Mouse (Mus musculus): ENCODE measurements around the gene Tmprss15.

Gene Tmprss15

GRCm38 (mm10) chr16:79090997-79091396, at the start of gene Tmprss15:
Gene Tmprss15, minus strand, starts transcription at chr16:79091097.
- no peak for DNase-seq (ENCODE audit: low read depth, low spot score)

- DNase-seq (ENCODE audit: low read depth, low spot score), result no peak
Observed at GRCm38 (mm10) chr16:79114879-79115278, 24.0 kb upstream of the Tmprss15 start.

- no peak for DNase-seq (ENCODE audit: low read depth, low spot score)
Observed at GRCm38 (mm10) chr16:79109516-79109915, 18.6 kb upstream of the Tmprss15 start.

GRCm38 (mm10) chr16:79108969-79109368, 18.1 kb upstream of the Tmprss15 start:
- peak; percentile 10 for DNase-seq (ENCODE audit: low read depth, low spot score)

GRCm38 (mm10) chr16:79100325-79100724, 9.4 kb upstream of the Tmprss15 start:
- no peak for DNase-seq (ENCODE audit: low read depth, low spot score)

GRCm38 (mm10) chr16:79098321-79098720, 7.4 kb upstream of the Tmprss15 start:
- no peak for DNase-seq (ENCODE audit: low read depth, low spot score)

GRCm38 (mm10) chr16:79086550-79086949, 4.3 kb downstream of the Tmprss15 start:
- DNase-seq (ENCODE audit: low read depth, low spot score), result no peak

- no peak for DNase-seq (ENCODE audit: low read depth, low spot score)
Observed at GRCm38 (mm10) chr16:79063848-79064247, 27.0 kb downstream of the Tmprss15 start.

- peak; percentile 3 for DNase-seq (ENCODE audit: low read depth, low spot score)
Observed at GRCm38 (mm10) chr16:79058775-79059558, 31.9 kb downstream of the Tmprss15 start.

GRCm38 (mm10) chr16:79032593-79032992, 58.3 kb downstream of the Tmprss15 start:
- DNase-seq (ENCODE audit: low read depth, low spot score), result no peak

GRCm38 (mm10) chr16:79002812-79003211, 88.1 kb downstream of the Tmprss15 start:
- no peak for DNase-seq (ENCODE audit: low read depth, low spot score)

GRCm38 (mm10) chr16:79001679-79002078, 89.2 kb downstream of the Tmprss15 start:
- DNase-seq (ENCODE audit: low read depth, low spot score), result no peak

- no peak for DNase-seq (ENCODE audit: low read depth, low spot score)
Observed at GRCm38 (mm10) chr16:78976384-78976783, 114.5 kb downstream of the Tmprss15 start.

- DNase-seq (ENCODE audit: low read depth, low spot score), result no peak
Observed at GRCm38 (mm10) chr16:78974099-78974498, 116.8 kb downstream of the Tmprss15 start.

- DNase-seq (ENCODE audit: low read depth, low spot score), result no peak
Observed at GRCm38 (mm10) chr16:78969091-78969731, 121.7 kb downstream of the Tmprss15 start.

- DNase-seq (ENCODE audit: low read depth, low spot score), result no peak
Observed at GRCm38 (mm10) chr16:78957434-78957833, 133.5 kb downstream of the Tmprss15 start.

GRCm38 (mm10) chr16:78950359-78950758, 140.5 kb downstream of the Tmprss15 start:
- DNase-seq (ENCODE audit: low read depth, low spot score), result no peak

- DNase-seq (ENCODE audit: low read depth, low spot score), result no peak
Observed at GRCm38 (mm10) chr16:78937755-78938154, 153.1 kb downstream of the Tmprss15 start.

GRCm38 (mm10) chr16:78934298-78934697, 156.6 kb downstream of the Tmprss15 start:
- no peak for DNase-seq (ENCODE audit: low read depth, low spot score)

GRCm38 (mm10) chr16:78931287-78932025, 159.4 kb downstream of the Tmprss15 start:
- no peak for DNase-seq (ENCODE audit: low read depth, low spot score)

GRCm38 (mm10) chr16:78930382-78931286, 160.3 kb downstream of the Tmprss15 start, which contains the start of gene Chodl:
Gene Chodl, plus strand, starts transcription at chr16:78930948.
- DNase-seq (ENCODE audit: low read depth, low spot score), result peak; percentile 39

Measured in brain, embryonic 18.5 days (tissue).